Mouse (Mus musculus): ENCODE measurements around the gene Arl15.
A peak's percentile ranks its signal among the peaks of the same experiment; 100 is the strongest.

The Arl15 gene

GRCm38 (mm10) chr13:113938561-113938960, 144.3 kb downstream of the Arl15 start:
- DNase-seq: no peak

GRCm38 (mm10) chr13:113939097-113939496, 144.8 kb downstream of the Arl15 start:
- no peak for DNase-seq

GRCm38 (mm10) chr13:113939681-113940080, 145.4 kb downstream of the Arl15 start:
- DNase-seq: no peak

- DNase-seq: no peak
Observed at GRCm38 (mm10) chr13:113940151-113940550, 145.8 kb downstream of the Arl15 start.

- DNase-seq: no peak
Observed at GRCm38 (mm10) chr13:113941943-113942342, 147.6 kb downstream of the Arl15 start.

GRCm38 (mm10) chr13:113947546-113947945, 153.2 kb downstream of the Arl15 start:
- DNase-seq: no peak

GRCm38 (mm10) chr13:113949708-113950107, 155.4 kb downstream of the Arl15 start:
- DNase-seq: no peak

GRCm38 (mm10) chr13:113950131-113950530, 155.8 kb downstream of the Arl15 start:
- DNase-seq: no peak

GRCm38 (mm10) chr13:113957438-113957837, 163.1 kb downstream of the Arl15 start:
- DNase-seq: no peak

GRCm38 (mm10) chr13:113964945-113965344, 170.6 kb downstream of the Arl15 start:
- no peak for DNase-seq

GRCm38 (mm10) chr13:113970706-113971105, 176.4 kb downstream of the Arl15 start:
- no peak for DNase-seq

GRCm38 (mm10) chr13:113972401-113972800, 178.1 kb downstream of the Arl15 start:
- no peak for DNase-seq

- DNase-seq: no peak
Observed at GRCm38 (mm10) chr13:113974866-113975265, 180.6 kb downstream of the Arl15 start.

- no peak for DNase-seq
Observed at GRCm38 (mm10) chr13:113975722-113976121, 181.4 kb downstream of the Arl15 start.

GRCm38 (mm10) chr13:113976936-113977335, 182.6 kb downstream of the Arl15 start:
- no peak for DNase-seq

GRCm38 (mm10) chr13:113980739-113981460, 186.6 kb downstream of the Arl15 start:
- no peak for DNase-seq

- no peak for DNase-seq
Observed at GRCm38 (mm10) chr13:113981461-113982000, 187.2 kb downstream of the Arl15 start.

- no peak for DNase-seq
Observed at GRCm38 (mm10) chr13:113983633-113984032, 189.3 kb downstream of the Arl15 start.

GRCm38 (mm10) chr13:113984491-113984890, 190.2 kb downstream of the Arl15 start:
- DNase-seq: no peak

- peak; percentile 91 to 95 for DNase-seq
Observed at GRCm38 (mm10) chr13:113986864-113987562, 192.7 kb downstream of the Arl15 start.

GRCm38 (mm10) chr13:113990247-113990646, 195.9 kb downstream of the Arl15 start:
- DNase-seq: no peak

GRCm38 (mm10) chr13:113990701-113991100, 196.4 kb downstream of the Arl15 start:
- no peak for DNase-seq

GRCm38 (mm10) chr13:113993066-113993465, 198.8 kb downstream of the Arl15 start:
- DNase-seq: no peak

- DNase-seq: peak; percentile 64 to 65
Observed at GRCm38 (mm10) chr13:113994586-113994985, 200.3 kb downstream of the Arl15 start.
